Mouse (Mus musculus) ES-E14 (cell line): ENCODE data around the gene Stx1a. TPM values are rescaled to one million over a fixed set of nuclear protein-coding genes. Genes with fewer than 3 reads are reported as not detected.
A peak's percentile ranks its signal among the peaks of the same experiment; 100 is the strongest.

ENCODE experiments used
- DNase-seq: peaks from one replicate; pipeline ENCODE4 v3.0.0-alpha.2; 2013; ENCODE audit warnings: low read depth, low spot score
- H3K27ac ChIP-seq: 2 replicates; pipeline ENCODE4 v1.5.1; 2012; ENCODE audit warnings: low read depth, mild to moderate bottlenecking, low read length, moderate library complexity, mixed read lengths; ENCODE audit not compliant: poor library complexity, insufficient read depth, severe bottlenecking
- H3K36me3 ChIP-seq: 2 replicates; pipeline ENCODE4 v1.6.1; 2012; ENCODE audit warnings: mild to moderate bottlenecking, low read length, moderate library complexity, mixed read lengths; ENCODE audit not compliant: control insufficient read depth, poor library complexity, insufficient read depth, severe bottlenecking
- H3K4me1 ChIP-seq, 2 experiments: fragments of 150-350 bp in 1 of 2; sonication (generic) in 1 of 2; 2 replicates each; pipeline ENCODE4 v1.6.1; 2012; ENCODE audit warnings: low read length in 2 of 2, mild to moderate bottlenecking in 1 of 2, mixed read lengths in 1 of 2; ENCODE audit not compliant: control insufficient read depth in 2 of 2, insufficient read depth in 2 of 2, poor library complexity in 1 of 2
- H3K4me3 ChIP-seq, 2 experiments: fragments of 150-350 bp in 1 of 2; sonication (generic) in 1 of 2; 2 replicates each; pipeline ENCODE4 v1.5.1; 2012; ENCODE audit warnings: low read length in 2 of 2, low read depth in 1 of 2, mild to moderate bottlenecking in 1 of 2, mixed read lengths in 1 of 2; ENCODE audit not compliant: insufficient read depth in 1 of 2, poor library complexity in 1 of 2, severe bottlenecking in 1 of 2
- H3K9ac ChIP-seq: 2 replicates; pipeline ENCODE4 v1.6.1; 2012; ENCODE audit warnings: low read depth, mild to moderate bottlenecking, low read length, mixed read lengths; ENCODE audit not compliant: poor library complexity, insufficient read depth, severe bottlenecking
- H3K9me3 ChIP-seq: fragments of 150-350 bp; sonication (generic); 2 replicates; pipeline ENCODE4 v1.6.1; 2012; ENCODE audit warnings: low read depth, mild to moderate bottlenecking, low read length; ENCODE audit not compliant: control insufficient read depth, insufficient read depth
- CHD2 ChIP-seq: IDR thresholded peaks from 2 replicates; pipeline ENCODE4 v1.6.1; 2014; ENCODE audit warnings: mild to moderate bottlenecking, low read depth, low read length, inconsistent platforms
- HCFC1 ChIP-seq: IDR thresholded peaks from 2 replicates; pipeline ENCODE4 v1.6.1; 2012; ENCODE audit warnings: low read length, inconsistent platforms, borderline replicate concordance; ENCODE audit not compliant: insufficient read depth
- MAFK ChIP-seq: IDR thresholded peaks from 2 replicates; pipeline ENCODE4 v1.6.1; 2014; ENCODE audit warnings: mild to moderate bottlenecking, low read depth, low read length, inconsistent platforms; ENCODE audit not compliant: insufficient read depth
- ZC3H11A ChIP-seq: IDR thresholded peaks from 2 replicates; pipeline ENCODE4 v1.6.1; 2012; ENCODE audit warnings: low read depth, mild to moderate bottlenecking, inconsistent platforms, low read length, borderline replicate concordance
- ZNF384 ChIP-seq: IDR thresholded peaks from 2 replicates; pipeline ENCODE4 v1.6.1; 2012; ENCODE audit warnings: low read depth, low read length, inconsistent platforms
- in situ Hi-C, 2 experiments: fragments of 600-800 bp; cut with MboI; formaldehyde crosslinking; loops; one replicate each; pipeline ENCODE4 v1.15.1; 2025; ENCODE audit warnings: low sequenced_read_pairs in 2 of 2, inconsistent platforms in 1 of 2; ENCODE audit not compliant: unreplicated experiment in 2 of 2
- total RNA-seq: library from RNA; depleted of rRNA; stranded (reverse); fragments of 300-350 nt; gene quantifications from 2 replicates; pipeline ENCODE4 v1.2.3, GENCODE M21; 2012; rRNA removed

The Stx1a gene
- total RNA-seq: 9.5 and 14.6 TPM in 2 replicates

GRCm38 (mm10) chr5:135023344-135024173 is at the start of gene Stx1a:
Gene Stx1a (plus strand): TSS chr5:135023482.
- in situ Hi-C loops: no loop called here
- TF ChIP-seq CHD2 (no peak), MAFK (no peak), ZNF384 (no peak), HCFC1 (no peak), ZC3H11A (no peak)
- Histone ChIP-seq H3K36me3 (no peaks in the 10 kb centered on the region), H3K4me3 (peak within 1 kb of the TSS; percentile 70 to 99), H3K9me3 (no peaks in the 10 kb centered on the region), H3K4me1 (peaks cover 0 to 5% of the 10 kb centered on the region in 2 experiments; a peak in 3 of 4 replicates), H3K9ac (peak within 1 kb of the TSS; percentile 73), H3K27ac (no peak within 1 kb of the TSS)
- peak; percentile 89 for DNase-seq

GRCm38 (mm10) chr5:134973526-134973925 is 49.8 kb upstream of the Stx1a start:
- TF ChIP-seq MAFK (no peak), ZC3H11A (no peak), HCFC1 (no peak), ZNF384 (no peak), CHD2 (no peak)
- no peaks in the 10 kb centered on the region for H3K9me3 ChIP-seq
- no peak for DNase-seq
- H3K4me3 ChIP-seq: no peak overlapping the region
- H3K36me3 ChIP-seq: no peaks in the 10 kb centered on the region
- peak overlapping the region; percentile 62 for H3K27ac ChIP-seq
- peaks cover 16 to 18% of the 10 kb centered on the region in 2 experiments for H3K4me1 ChIP-seq
- no peak overlapping the region for H3K9ac ChIP-seq
- in situ Hi-C loops: no loop called here

- Histone ChIP-seq H3K9ac (no peak overlapping the region), H3K9me3 (no peaks in the 10 kb centered on the region), H3K4me1 (peaks cover 15 to 16% of the 10 kb centered on the region in 2 experiments), H3K36me3 (no peaks in the 10 kb centered on the region), H3K27ac (no peak overlapping the region), H3K4me3 (no peak overlapping the region)
- no peak for DNase-seq
- in situ Hi-C loops: no loop called here
- TF ChIP-seq ZNF384: no peak
- TF ChIP-seq CHD2: no peak
- no peak for TF ChIP-seq HCFC1
- TF ChIP-seq ZC3H11A: no peak
- TF ChIP-seq MAFK: no peak
Observed at GRCm38 (mm10) chr5:134974294-134974693, 49.0 kb upstream of the Stx1a start.

GRCm38 (mm10) chr5:134974921-134975320 is 48.4 kb upstream of the Stx1a start:
- TF ChIP-seq HCFC1: no peak
- TF ChIP-seq MAFK: no peak
- no peak for TF ChIP-seq CHD2
- TF ChIP-seq ZNF384: no peak
- no peak for TF ChIP-seq ZC3H11A
- in situ Hi-C loops: no loop called here
- peaks cover 14% of the 10 kb centered on the region in 2 experiments for H3K4me1 ChIP-seq
- no peak overlapping the region for H3K27ac ChIP-seq
- no peaks in the 10 kb centered on the region for H3K36me3 ChIP-seq
- no peak overlapping the region for H3K4me3 ChIP-seq
- no peak overlapping the region for H3K9ac ChIP-seq
- no peaks in the 10 kb centered on the region for H3K9me3 ChIP-seq
- no peak for DNase-seq
